Mouse (Mus musculus) E14TG2a.4 (cell line): Measurements from ENCODE around the gene Olfr1413.

Source experiments
- CTCF ChIP-seq: conservative IDR thresholded peaks from 2 replicates; pipeline ENCODE4 v1.5.1; 2014; ENCODE audit warnings: low read length
- POU5F1 ChIP-seq: IDR thresholded peaks from 2 replicates; pipeline ENCODE4 v1.6.1; 2014; ENCODE audit warnings: low read length, borderline replicate concordance

GRCm38 (mm10) chr1:92611008-92611407, 39.9 kb downstream of the Olfr1413 start:
- TF ChIP-seq CTCF (peak; percentile 71), POU5F1 (no peak)
